ENCODE assay signal across 8 mouse cellular contexts in the genomic region with DNA sequence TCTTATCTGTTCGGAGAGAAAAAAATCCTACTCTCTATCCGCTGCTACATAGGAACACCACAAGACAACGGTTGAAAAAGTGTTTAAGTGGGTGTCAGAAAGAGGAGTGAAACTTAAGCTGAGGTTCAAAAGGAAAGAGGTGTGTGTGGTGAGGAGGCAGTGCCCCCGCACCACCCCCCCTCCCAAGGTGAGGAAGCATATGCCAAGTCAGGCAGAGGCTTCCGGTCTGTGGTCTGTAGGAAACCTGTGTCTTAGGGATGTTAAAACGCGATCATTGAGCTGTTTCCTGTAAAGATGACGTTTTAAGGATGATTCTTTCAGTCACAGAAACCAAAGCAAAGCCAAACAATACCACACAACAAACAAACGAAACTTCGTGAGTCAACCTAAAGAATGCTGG.
"Had no signal": no experiment of that assay in that cellular context is flagged by ENCODE, and none has a peak within 500 bp of the region (broad histone marks: within the 10 kb centered on the region; RNA-seq: fewer than 3 reads in every experiment).

No protein-coding gene starts in this region.

- DNase-seq: kidney, adult 2 months; kidney, postnatal 36 days; left cerebral cortex, postnatal 4 days; lung, adult 18-20 months; lung, postnatal 36 days; right cerebral cortex, postnatal 14 days had no signal

- ATAC-seq: intestine, embryonic 16.5 days; midbrain, embryonic 16.5 days had no signal
